Mouse (Mus musculus): Measurements from ENCODE around the gene Nod2. TPM values are rescaled to one million over a fixed set of nuclear protein-coding genes. Genes with fewer than 3 reads are reported as not detected.
A peak's percentile ranks its signal among the peaks of the same experiment; 100 is the strongest.

Nod2 gene
- polyA plus RNA-seq (2012; rRNA removed): 0.59 and 0.85 TPM in 2 replicates
- polyA plus RNA-seq (2014; fragmentation: Nextera tagmentation; extraction: Ambion mirVana): 0.18 and 0.32 TPM in 2 replicates

- Histone ChIP-seq H3K9me3 (ENCODE audit: control insufficient read depth, low read length) (no peaks in the 10 kb centered on the region), H3K36me3 (ENCODE audit: control insufficient read depth, insufficient read depth, low read length) (no peaks in the 10 kb centered on the region), H3K27me3 (ENCODE audit: control insufficient read depth, insufficient read depth, low read length) (no peaks in the 10 kb centered on the region), H3K4me2 (replicated peaks; ENCODE audit: low read depth, low read length, severe bottlenecking) (peak within 1 kb of the TSS; percentile 65), H3K27ac (replicated peaks; ENCODE audit: low read depth, low read length) (no peak within 1 kb of the TSS), H3K4me1 (ENCODE audit: control insufficient read depth, insufficient read depth, low read length) (peaks cover 13% of the 10 kb centered on the region), H3K9ac (ENCODE audit: low read depth, low read length, severe bottlenecking) (peak within 1 kb of the TSS; percentile 52), H3K4me3 (replicated peaks; ENCODE audit: low read length) (peak within 1 kb of the TSS; percentile 34)
- WGBS: 9% methylated on average over 33 of the region's 33 CpGs
- DNase-seq (ENCODE audit: low spot score) (peak; percentile 62), ATAC-seq (ENCODE audit: low FRiP score, low read depth) (peak; percentile 82)
- TF ChIP-seq POLR2A (IDR thresholded peaks at IDR 0.05; ENCODE audit: borderline replicate concordance, extremely low read depth, insufficient read depth, insufficient read length): no peak
Observed at GRCm38 (mm10) chr8:88646837-88647778, at the start of gene Nod2. Nod2 (plus strand) TSS chr8:88647315.

GRCm38 (mm10) chr8:88598578-88598977 lies 48.5 kb upstream of the Nod2 start:
- no peak for DNase-seq (ENCODE audit: low spot score)
- no peak overlapping the region for H3K9ac ChIP-seq (ENCODE audit: low read depth, low read length, severe bottlenecking)
- whole genome bisulfite sequencing: 52% methylated on average over 5 of the region's 5 CpGs
- no peak for ATAC-seq (ENCODE audit: low FRiP score, low read depth)
- no peak overlapping the region for H3K4me3 ChIP-seq (replicated peaks; ENCODE audit: low read length)
- H3K9me3 ChIP-seq (ENCODE audit: control insufficient read depth, low read length): peaks cover 7% of the 10 kb centered on the region; the same call in 1 of the 2 replicates
- peaks cover 4% of the 10 kb centered on the region for H3K4me1 ChIP-seq (ENCODE audit: control insufficient read depth, insufficient read depth, low read length)
- H3K36me3 ChIP-seq (ENCODE audit: control insufficient read depth, insufficient read depth, low read length): no peaks in the 10 kb centered on the region; the same call in 1 of the 2 replicates
- no peaks in the 10 kb centered on the region for H3K27me3 ChIP-seq (ENCODE audit: control insufficient read depth, insufficient read depth, low read length)
- no peak overlapping the region for H3K4me2 ChIP-seq (replicated peaks; ENCODE audit: low read depth, low read length, severe bottlenecking)
- TF ChIP-seq POLR2A (IDR thresholded peaks at IDR 0.05; ENCODE audit: borderline replicate concordance, extremely low read depth, insufficient read depth, insufficient read length): no peak
- H3K27ac ChIP-seq (replicated peaks; ENCODE audit: low read depth, low read length): no peak overlapping the region

DNA sequence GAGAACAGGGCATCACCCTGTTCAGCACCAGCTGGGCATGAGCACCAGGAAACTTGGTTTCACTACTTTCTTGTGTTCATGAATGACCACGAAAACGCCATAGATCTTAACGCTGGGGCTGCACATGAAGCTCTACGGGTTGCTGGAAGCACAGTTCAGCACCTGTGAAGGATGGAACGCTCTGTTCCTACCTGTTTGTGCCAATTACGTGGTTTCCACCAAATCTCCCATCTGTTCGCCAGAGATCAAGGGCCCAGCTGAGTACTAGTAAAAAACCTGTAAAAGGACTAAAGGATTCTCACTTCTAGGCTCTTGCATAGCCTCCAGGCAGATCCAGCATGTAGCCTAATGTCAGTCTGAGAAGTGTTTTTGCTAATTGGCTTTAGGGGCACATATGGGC lies 47.6 kb upstream of the Nod2 start:
- whole genome bisulfite sequencing: 45% methylated on average over 7 of the region's 7 CpGs
- no peak for TF ChIP-seq POLR2A (IDR thresholded peaks at IDR 0.05; ENCODE audit: borderline replicate concordance, extremely low read depth, insufficient read depth, insufficient read length)
- Histone ChIP-seq H3K4me3 (replicated peaks; ENCODE audit: low read length) (no peak overlapping the region), H3K4me1 (ENCODE audit: control insufficient read depth, insufficient read depth, low read length) (peaks cover 11% of the 10 kb centered on the region), H3K36me3 (ENCODE audit: control insufficient read depth, insufficient read depth, low read length) (no peaks in the 10 kb centered on the region), H3K9me3 (ENCODE audit: control insufficient read depth, low read length) (peaks cover 7% of the 10 kb centered on the region; the same call in 1 of the 2 replicates), H3K27ac (replicated peaks; ENCODE audit: low read depth, low read length) (no peak overlapping the region), H3K27me3 (ENCODE audit: control insufficient read depth, insufficient read depth, low read length) (no peaks in the 10 kb centered on the region), H3K4me2 (replicated peaks; ENCODE audit: low read depth, low read length, severe bottlenecking) (no peak overlapping the region), H3K9ac (ENCODE audit: low read depth, low read length, severe bottlenecking) (no peak overlapping the region)
- DNase-seq (ENCODE audit: low spot score) (no peak), ATAC-seq (ENCODE audit: low FRiP score, low read depth) (no peak)

DNA sequence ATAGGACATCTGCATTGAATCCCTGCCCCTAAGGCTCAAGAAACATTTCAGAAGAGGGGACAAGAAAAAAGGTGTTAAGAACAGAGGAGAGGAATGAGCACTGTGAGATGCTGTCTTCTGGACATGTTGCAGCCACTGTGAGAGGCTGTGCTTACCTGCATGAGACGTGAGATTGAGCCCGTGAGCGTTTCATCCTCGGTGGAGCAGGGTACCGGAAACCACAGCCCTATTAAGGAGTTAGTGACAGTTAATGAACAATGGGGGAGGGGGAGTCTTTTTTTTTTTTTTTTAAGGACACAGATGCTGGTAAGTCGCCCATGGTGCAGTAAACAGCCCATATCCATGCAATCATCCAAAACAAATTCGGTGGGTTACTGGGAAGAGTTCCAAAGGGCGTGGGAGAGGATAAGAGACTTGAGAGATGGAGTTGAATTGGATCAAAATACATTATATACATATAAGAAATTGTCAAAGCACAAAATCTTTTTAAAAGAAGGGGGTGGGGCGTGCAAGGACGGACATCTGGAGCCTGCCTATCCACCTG lies 43.6 kb upstream of the Nod2 start:
- peak overlapping the region; percentile 46 for H3K4me2 ChIP-seq (replicated peaks; ENCODE audit: low read depth, low read length, severe bottlenecking)
- H3K27ac ChIP-seq (replicated peaks; ENCODE audit: low read depth, low read length): no peak overlapping the region
- DNase-seq (ENCODE audit: low spot score): no peak
- no peaks in the 10 kb centered on the region for H3K27me3 ChIP-seq (ENCODE audit: control insufficient read depth, insufficient read depth, low read length)
- H3K4me3 ChIP-seq (replicated peaks; ENCODE audit: low read length): peak overlapping the region; percentile 26
- 3% methylated on average over 10 of the region's 10 CpGs for WGBS
- no peaks in the 10 kb centered on the region for H3K36me3 ChIP-seq (ENCODE audit: control insufficient read depth, insufficient read depth, low read length)
- no peak for TF ChIP-seq POLR2A (IDR thresholded peaks at IDR 0.05; ENCODE audit: borderline replicate concordance, extremely low read depth, insufficient read depth, insufficient read length)
- peaks cover 7% of the 10 kb centered on the region; the same call in 1 of the 2 replicates for H3K9me3 ChIP-seq (ENCODE audit: control insufficient read depth, low read length)
- H3K9ac ChIP-seq (ENCODE audit: low read depth, low read length, severe bottlenecking): no peak overlapping the region
- H3K4me1 ChIP-seq (ENCODE audit: control insufficient read depth, insufficient read depth, low read length): peaks cover 16% of the 10 kb centered on the region
- 0 out of 2 replicates have a peak, but pooled peaks have one; percentile 2 for ATAC-seq (ENCODE audit: low FRiP score, low read depth)
